Mouse (Mus musculus) testis, adult 2 months (tissue): ENCODE data around the gene Kdr. TPM values are rescaled to one million over a fixed set of nuclear protein-coding genes. Genes with fewer than 3 reads are reported as not detected.

Source experiments
- H3K27ac ChIP-seq: fragments of 200-500 bp; 2 replicates; pipeline ENCODE4 v1.5.1; 2012; ENCODE audit warnings: low read depth, low read length; ENCODE audit not compliant: control insufficient read depth, insufficient read depth
- H3K27me3 ChIP-seq: fragments of 200-500 bp; 2 replicates; pipeline ENCODE4 v1.6.1; 2012; ENCODE audit warnings: mild to moderate bottlenecking, low read length, moderate library complexity; ENCODE audit not compliant: control insufficient read depth, insufficient read depth
- H3K36me3 ChIP-seq: fragments of 200-500 bp; 2 replicates; pipeline ENCODE4 v1.6.1; 2012; ENCODE audit warnings: mild to moderate bottlenecking, low read length; ENCODE audit not compliant: control insufficient read depth, insufficient read depth
- H3K4me1 ChIP-seq: fragments of 200-500 bp; 2 replicates; pipeline ENCODE4 v1.6.1; 2012; ENCODE audit warnings: low read length; ENCODE audit not compliant: control insufficient read depth, insufficient read depth
- H3K4me3 ChIP-seq: fragments of 200-500 bp; 2 replicates; pipeline ENCODE4 v1.5.1; 2012; ENCODE audit warnings: low read depth, mild to moderate bottlenecking, low read length, moderate library complexity, mixed read lengths; ENCODE audit not compliant: control insufficient read depth
- CTCF ChIP-seq: fragments of 200-500 bp; IDR thresholded peaks from 2 replicates; pipeline ENCODE4 v1.5.1; 2012; ENCODE audit warnings: low read depth, mild to moderate bottlenecking, inconsistent platforms, low read length, moderate library complexity; ENCODE audit not compliant: control insufficient read depth, insufficient read depth, insufficient replicate concordance
- POLR2A ChIP-seq: fragments of 200-500 bp; IDR thresholded peaks from 2 replicates; pipeline ENCODE4 v1.6.1; 2012; ENCODE audit warnings: low read depth, mild to moderate bottlenecking, inconsistent platforms, low read length, moderate library complexity; ENCODE audit not compliant: control insufficient read depth
- polyA plus RNA-seq: library from polyadenylated mRNA; depleted of rRNA; stranded (reverse); fragments of >200 nt; gene quantifications from 2 replicates; pipeline ENCODE4 v1.2.3, GENCODE M21; 2012

Kdr gene
- polyA plus RNA-seq, 1 experiment = 1.3 TPM

DNA sequence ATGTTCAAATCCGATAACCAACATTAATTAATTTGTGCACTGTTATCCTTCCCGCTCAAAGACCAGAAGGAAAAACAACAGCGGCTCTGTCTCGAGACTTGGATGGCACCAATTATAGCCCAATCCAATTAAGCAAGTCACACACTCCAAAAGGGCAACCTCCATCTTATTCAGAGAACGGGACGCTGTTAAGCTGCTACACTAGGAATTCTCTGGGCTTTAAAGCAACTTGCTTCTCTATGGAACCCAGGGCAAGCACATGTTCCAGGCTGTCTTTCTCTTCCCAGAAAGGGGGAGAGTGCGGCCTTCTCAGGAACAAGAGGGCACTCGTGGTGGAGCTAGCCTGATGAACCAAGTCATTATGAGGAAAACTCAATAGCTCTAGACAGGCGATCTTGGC, 1.6 kb downstream of the Kdr start:
- Histone ChIP-seq H3K36me3 (no peaks in the 10 kb centered on the region), H3K4me1 (no peaks in the 10 kb centered on the region), H3K27me3 (no peaks in the 10 kb centered on the region), H3K4me3 (no peak overlapping the region), H3K27ac (no peak overlapping the region)
- TF ChIP-seq POLR2A (no peak), CTCF (no peak)

DNA sequence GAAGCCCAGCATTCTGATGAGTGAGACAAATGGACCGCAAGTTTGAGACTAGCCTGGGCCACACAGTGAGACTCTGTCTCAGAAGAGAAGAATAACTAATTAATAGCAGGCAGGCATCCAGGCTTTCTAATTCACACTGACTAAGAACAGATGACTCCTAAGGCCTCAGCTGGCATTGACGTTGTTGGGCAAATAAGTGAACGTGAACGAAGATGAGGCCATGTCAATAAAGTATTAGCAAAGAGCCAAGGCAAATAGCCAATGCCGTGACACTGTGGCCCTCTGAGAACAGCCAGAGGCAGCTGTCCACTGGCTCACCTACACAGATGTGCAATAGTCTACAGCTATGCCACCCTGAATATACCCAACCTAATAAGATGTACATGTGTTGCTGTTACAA, 2.9 kb downstream of the Kdr start:
- TF ChIP-seq POLR2A = no peak
- TF ChIP-seq CTCF = no peak
- Histone ChIP-seq H3K4me1 (no peaks in the 10 kb centered on the region), H3K27ac (no peak overlapping the region), H3K4me3 (no peak overlapping the region), H3K27me3 (no peaks in the 10 kb centered on the region), H3K36me3 (no peaks in the 10 kb centered on the region)

DNA sequence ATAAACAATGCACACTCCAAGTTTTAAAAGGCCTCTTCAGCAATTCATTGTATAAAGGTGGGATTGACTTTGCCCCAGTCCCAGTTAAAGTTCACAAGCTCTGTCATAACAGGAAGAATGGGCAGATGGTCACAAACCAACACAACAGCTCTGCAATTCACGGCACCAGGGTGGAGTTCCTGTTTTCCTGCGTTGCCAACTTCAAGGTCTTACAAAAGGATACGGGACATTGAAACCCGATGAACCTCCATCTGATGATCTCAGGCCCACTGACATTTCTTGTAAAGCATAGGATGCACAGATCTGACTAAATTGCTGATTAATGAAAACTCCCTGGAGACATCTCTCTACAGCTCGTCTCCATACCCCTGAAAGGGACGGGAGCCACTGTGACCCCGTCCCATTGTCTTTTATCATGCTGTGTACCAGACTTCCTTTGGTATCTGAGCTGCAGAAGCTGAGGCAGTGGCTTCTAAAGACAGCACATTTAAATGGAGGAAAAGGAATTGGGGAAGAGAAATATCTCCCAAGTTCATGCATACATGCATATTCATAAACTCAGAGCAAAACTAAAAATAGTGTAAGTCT, 3.6 kb downstream of the Kdr start:
- Histone ChIP-seq H3K4me3 (no peak overlapping the region), H3K27me3 (no peaks in the 10 kb centered on the region), H3K4me1 (no peaks in the 10 kb centered on the region), H3K27ac (no peak overlapping the region), H3K36me3 (no peaks in the 10 kb centered on the region)
- no peak for TF ChIP-seq CTCF
- no peak for TF ChIP-seq POLR2A

DNA sequence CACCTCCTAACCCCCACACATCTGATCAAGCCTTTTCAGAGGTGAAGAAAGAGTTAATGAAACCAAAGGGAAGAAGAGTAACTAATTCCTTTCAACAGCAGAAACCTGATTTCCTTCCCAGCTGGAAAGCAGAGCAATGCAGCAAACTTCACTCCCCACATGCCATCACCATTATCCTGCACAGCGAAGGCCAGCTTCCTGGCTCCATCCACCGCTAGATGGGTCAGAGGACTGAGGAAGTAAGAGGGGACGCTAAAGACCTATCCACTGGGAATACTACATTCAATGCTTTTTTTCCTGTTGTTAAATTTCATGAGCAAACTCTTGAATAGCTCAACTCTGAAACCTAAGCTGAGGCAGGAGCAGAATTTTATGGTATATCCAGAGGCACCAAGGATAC, 8.4 kb downstream of the Kdr start:
- Histone ChIP-seq H3K27ac (no peak overlapping the region), H3K4me3 (no peak overlapping the region), H3K4me1 (no peaks in the 10 kb centered on the region), H3K27me3 (no peaks in the 10 kb centered on the region), H3K36me3 (no peaks in the 10 kb centered on the region)
- TF ChIP-seq CTCF (no peak), POLR2A (no peak)

DNA sequence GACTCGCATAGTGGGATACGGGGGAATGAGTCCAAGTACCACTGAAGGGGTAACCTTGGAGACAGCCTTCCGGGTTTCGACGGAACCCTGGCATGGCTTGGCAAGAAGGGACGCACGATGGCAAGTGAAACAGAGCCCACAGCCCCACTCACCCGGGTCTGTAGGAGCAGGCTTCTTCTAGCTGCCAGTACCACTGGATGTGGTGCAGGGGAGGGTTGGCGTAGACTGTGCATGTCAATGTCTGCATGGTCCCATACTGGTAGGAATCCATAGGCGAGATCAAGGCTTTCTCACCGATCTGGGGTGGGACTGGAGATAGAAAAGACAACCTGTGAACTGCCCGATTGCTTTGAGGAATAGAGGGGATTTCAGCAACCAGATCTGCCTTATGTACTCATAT, 15.7 kb downstream of the Kdr start:
- TF ChIP-seq POLR2A (no peak), CTCF (no peak)
- no peak overlapping the region for H3K4me3 ChIP-seq
- H3K36me3 ChIP-seq = no peaks in the 10 kb centered on the region
- no peaks in the 10 kb centered on the region for H3K27me3 ChIP-seq
- no peak overlapping the region for H3K27ac ChIP-seq
- no peaks in the 10 kb centered on the region; the same call in 1 of the 2 replicates for H3K4me1 ChIP-seq

DNA sequence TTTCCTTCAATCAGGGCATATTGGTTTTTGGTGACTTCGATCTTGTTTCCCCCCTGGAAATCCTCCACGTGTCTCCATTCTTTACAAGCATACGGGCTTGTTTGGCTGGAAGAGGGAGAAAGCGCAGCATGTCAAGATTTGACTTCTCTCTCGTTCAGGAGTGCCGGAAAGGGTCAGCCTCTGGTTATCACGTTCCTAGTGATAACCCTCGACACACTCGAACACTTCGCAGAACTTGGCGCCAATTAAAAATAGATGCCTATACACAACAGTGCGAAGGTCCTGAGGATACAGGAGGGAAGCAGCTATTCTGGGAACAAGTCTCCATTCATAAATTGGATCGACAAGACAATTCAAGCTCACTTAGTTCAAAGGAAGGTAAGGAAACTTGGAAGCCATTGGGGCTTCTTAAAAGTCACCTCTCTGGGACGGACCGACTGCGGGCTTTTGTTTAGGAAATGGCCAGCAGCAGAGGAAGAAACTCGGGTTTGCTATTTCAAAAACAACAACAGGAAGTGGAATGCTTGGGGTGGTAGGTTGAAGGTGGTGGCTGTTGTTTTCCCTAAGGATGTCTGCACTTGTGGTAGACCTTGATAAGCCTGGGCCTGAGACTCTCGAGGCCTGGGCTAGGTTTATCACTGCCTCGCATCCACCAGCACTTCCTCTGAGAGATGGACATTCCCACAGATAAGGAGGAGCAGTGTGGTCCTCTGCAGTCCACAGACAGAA, 16.4 kb downstream of the Kdr start:
- TF ChIP-seq CTCF (no peak), POLR2A (no peak)
- Histone ChIP-seq H3K4me1 (no peaks in the 10 kb centered on the region; the same call in 1 of the 2 replicates), H3K27ac (no peak overlapping the region), H3K36me3 (no peaks in the 10 kb centered on the region), H3K4me3 (no peak overlapping the region), H3K27me3 (no peaks in the 10 kb centered on the region)

DNA sequence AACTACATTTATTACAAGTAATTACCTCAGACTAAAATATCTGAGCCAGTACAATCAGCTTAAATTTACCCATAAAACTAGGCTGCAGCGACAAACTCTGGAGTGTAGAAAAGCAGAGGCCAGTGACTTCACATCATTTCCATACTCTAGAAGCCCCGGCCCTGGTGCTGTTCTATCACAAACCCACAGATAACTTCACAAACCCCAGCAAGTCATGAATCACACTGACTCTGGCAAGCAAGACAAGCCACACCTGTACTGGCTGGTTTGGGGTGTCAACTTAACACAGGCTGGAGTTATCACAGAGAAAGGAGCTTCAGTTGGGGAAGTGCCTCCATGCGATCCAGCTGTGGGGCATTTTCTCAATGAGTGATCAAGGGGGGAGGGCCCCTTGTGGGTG, 18.4 kb downstream of the Kdr start:
- Histone ChIP-seq H3K36me3 (no peaks in the 10 kb centered on the region), H3K27me3 (no peaks in the 10 kb centered on the region), H3K4me1 (no peaks in the 10 kb centered on the region; the same call in 1 of the 2 replicates), H3K27ac (no peak overlapping the region), H3K4me3 (no peak overlapping the region)
- TF ChIP-seq POLR2A = no peak
- no peak for TF ChIP-seq CTCF
